Mouse (Mus musculus) ES-Bruce4 (cell line): Measurements from ENCODE around the gene Defa32. TPM values are rescaled to one million over a fixed set of nuclear protein-coding genes. Genes with fewer than 3 reads are reported as not detected.
"Not testable (repeated sequence)": the region's sequence is repeated elsewhere in the genome, so short reads cannot be mapped to it uniquely, and the experiment has no call there.

Experiments
- H3K27ac ChIP-seq: 2 replicates; pipeline ENCODE4 v1.5.1; 2012; ENCODE audit warnings: low read length, inconsistent platforms; ENCODE audit not compliant: insufficient read depth
- H3K27me3 ChIP-seq: 2 replicates; pipeline ENCODE4 v1.6.1; 2012; ENCODE audit warnings: mild to moderate bottlenecking, low read length, inconsistent platforms; ENCODE audit not compliant: control insufficient read depth, poor library complexity, insufficient read depth, severe bottlenecking
- H3K36me3 ChIP-seq: 2 replicates; pipeline ENCODE4 v1.6.1; 2012; ENCODE audit warnings: inconsistent platforms, mild to moderate bottlenecking, low read length, moderate library complexity; ENCODE audit not compliant: control insufficient read depth, poor library complexity, insufficient read depth, severe bottlenecking
- H3K4me1 ChIP-seq: one replicate; pipeline ENCODE4 v1.8.1; 2011; ENCODE audit warnings: low read length; ENCODE audit not compliant: control insufficient read depth, insufficient read depth
- H3K4me3 ChIP-seq: 2 replicates; pipeline ENCODE4 v1.5.1; 2011; ENCODE audit warnings: low read depth, mild to moderate bottlenecking, low read length
- H3K9ac ChIP-seq: 2 replicates; pipeline ENCODE4 v1.6.1; 2012; ENCODE audit warnings: low read depth, mild to moderate bottlenecking, inconsistent platforms; ENCODE audit not compliant: poor library complexity, severe bottlenecking
- H3K9me3 ChIP-seq: replicated peaks from 2 replicates; pipeline ENCODE4 v1.6.1; 2012; ENCODE audit warnings: mild to moderate bottlenecking, low read length, inconsistent platforms; ENCODE audit not compliant: control insufficient read depth, poor library complexity, insufficient read depth, severe bottlenecking
- polyA plus RNA-seq: library from polyadenylated mRNA; stranded (reverse); fragments of >200 nt; gene quantifications from 2 replicates; pipeline ENCODE4 v1.2.4, GENCODE M21; 2011; ENCODE audit warnings: low read depth; ENCODE audit not compliant: missing spikeins, insufficient read depth, insufficient read length

Defa32 gene
- not detected in 2 replicates for polyA plus RNA-seq

GRCm38 (mm10) chr8:21528732-21529131 is at the start of gene Defa32:
Defa32 (plus strand) TSS chr8:21529032.
- H3K4me3 ChIP-seq, H3K4me1 ChIP-seq, H3K27ac ChIP-seq, H3K9me3 ChIP-seq, H3K9ac ChIP-seq, H3K36me3 ChIP-seq, H3K27me3 ChIP-seq: not testable (repeated sequence)

GRCm38 (mm10) chr8:21508958-21509357 is 19.9 kb upstream of the Defa32 start, which contains the start of gene Defa20:
Defa20 (plus strand) TSS chr8:21509258.
- H3K36me3 ChIP-seq, H3K4me3 ChIP-seq, H3K9ac ChIP-seq, H3K9me3 ChIP-seq, H3K27me3 ChIP-seq, H3K4me1 ChIP-seq, H3K27ac ChIP-seq: not testable (repeated sequence)

- not testable (repeated sequence) for H3K9ac ChIP-seq, H3K27me3 ChIP-seq, H3K4me3 ChIP-seq, H3K36me3 ChIP-seq, H3K27ac ChIP-seq, H3K4me1 ChIP-seq, H3K9me3 ChIP-seq
These were observed 36.3 kb downstream of the Defa32 start, which contains the start of gene Defa37 for GRCm38 (mm10) chr8:21565086-21565485. Defa37 (plus strand) TSS chr8:21565386.

Other genes starting within 250 kb of the Defa32 start
- gene Defa27, start 213.5 kb upstream of the Defa32 start, polyA plus RNA-seq, result not detected in 2 replicates
- not detected in 2 replicates for gene Defa29, start 202.0 kb upstream of the Defa32 start, polyA plus RNA-seq
- not detected in 2 replicates for gene Defa2, start 150.5 kb upstream of the Defa32 start, polyA plus RNA-seq
- not detected in 2 replicates for gene Defa33, start 137.2 kb upstream of the Defa32 start, polyA plus RNA-seq
- gene Defa36, start 101.6 kb upstream of the Defa32 start, polyA plus RNA-seq, result not detected in 2 replicates
- not detected in 2 replicates for gene Gm7849, start 72.5 kb upstream of the Defa32 start, polyA plus RNA-seq
- gene Defa20, start 19.8 kb upstream of the Defa32 start, polyA plus RNA-seq, result not detected in 2 replicates
- gene Defa37, start 36.4 kb downstream of the Defa32 start, polyA plus RNA-seq, result not detected in 2 replicates
- gene Defa28, start 54.0 kb downstream of the Defa32 start, polyA plus RNA-seq, result not detected in 2 replicates
- not detected in 2 replicates for gene Gm7861, start 65.5 kb downstream of the Defa32 start, polyA plus RNA-seq
- gene Defa26, start 89.2 kb downstream of the Defa32 start, polyA plus RNA-seq, result not detected in 2 replicates
- gene Defa17, start 126.7 kb downstream of the Defa32 start, polyA plus RNA-seq, result not detected in 2 replicates
- gene Defa34, start 136.8 kb downstream of the Defa32 start, polyA plus RNA-seq, result not detected in 2 replicates
- gene AY761184, start 174.6 kb downstream of the Defa32 start, polyA plus RNA-seq, result not detected in 2 replicates
- gene Defa24, start 205.5 kb downstream of the Defa32 start, polyA plus RNA-seq, result not detected in 2 replicates